Mouse (Mus musculus): ENCODE measurements around the gene Klf7. TPM values are rescaled to one million over a fixed set of nuclear protein-coding genes. Genes with fewer than 3 reads are reported as not detected.

Klf7 gene
- polyA plus RNA-seq, 2 experiments from 2014 or later = 30.0 to 36.1 TPM

DNA sequence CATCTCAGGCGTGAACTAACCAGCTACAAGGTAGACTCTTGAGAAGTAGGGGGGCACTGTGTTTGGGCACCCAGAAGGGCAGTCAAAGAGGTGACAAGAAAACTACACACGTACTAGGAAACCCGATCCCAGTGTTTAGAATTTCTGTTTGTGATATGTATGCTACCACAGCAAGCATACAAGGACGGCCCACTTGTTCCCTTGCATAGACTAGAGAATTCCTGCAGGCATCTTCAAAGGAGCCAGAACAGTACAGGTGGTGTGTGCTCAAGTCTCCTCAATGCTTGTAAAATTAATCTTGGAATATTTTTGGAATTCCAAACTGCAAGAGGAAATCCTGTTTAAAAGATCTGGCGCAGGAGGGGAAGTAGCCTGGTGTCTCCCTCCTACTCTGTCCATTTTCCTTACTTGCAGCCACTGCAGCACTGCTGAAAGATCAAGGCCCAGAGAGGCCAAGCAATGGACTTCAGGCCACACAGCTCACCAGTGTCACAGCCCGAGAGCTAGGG, 102.9 kb downstream of the Klf7 start:
- no peak for ATAC-seq

- peak; percentile 39 for ATAC-seq
These were observed 103.5 kb downstream of the Klf7 start for GRCm38 (mm10) chr1:64018466-64019077.

DNA sequence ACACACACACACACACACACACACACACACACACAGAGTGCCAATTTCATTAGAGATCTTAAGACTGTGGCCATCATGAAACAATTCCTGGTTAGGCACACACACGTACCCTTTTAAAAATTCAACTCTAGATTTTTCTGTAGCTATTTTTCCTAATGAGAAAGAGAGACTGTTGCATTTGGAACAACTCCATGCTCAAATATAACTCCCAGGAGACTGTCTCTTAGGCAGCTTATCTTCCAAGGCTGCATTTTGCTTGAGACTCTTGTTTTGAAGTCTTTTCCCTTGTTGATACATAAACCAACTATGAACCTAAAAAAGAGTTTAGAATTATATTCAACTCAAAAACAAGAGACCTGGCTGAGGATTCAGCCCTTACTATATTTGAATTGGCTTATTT, 108.0 kb downstream of the Klf7 start:
- no peak for ATAC-seq

- no peak for ATAC-seq
These were observed 113.1 kb downstream of the Klf7 start for GRCm38 (mm10) chr1:64008994-64009393.

DNA sequence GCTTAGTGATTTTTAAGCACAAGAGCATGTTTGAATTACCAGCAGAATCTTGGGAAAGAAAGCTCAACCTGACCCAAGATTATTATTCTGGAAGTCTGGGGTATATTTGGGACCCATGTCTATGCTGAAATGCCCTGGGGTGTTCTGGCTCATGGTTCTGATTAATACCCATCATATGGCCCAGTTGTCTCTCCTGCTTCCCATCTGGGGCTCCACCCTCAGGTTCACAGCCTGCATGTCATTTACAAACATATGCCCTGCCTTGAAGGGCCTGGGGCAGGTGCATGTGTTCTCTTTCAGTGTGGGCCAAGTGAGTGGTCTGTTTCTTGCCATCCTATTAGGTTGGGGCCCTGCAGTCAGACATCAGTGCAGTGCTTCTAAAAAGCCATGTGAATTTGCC, 114.1 kb downstream of the Klf7 start:
- no peak for ATAC-seq

DNA sequence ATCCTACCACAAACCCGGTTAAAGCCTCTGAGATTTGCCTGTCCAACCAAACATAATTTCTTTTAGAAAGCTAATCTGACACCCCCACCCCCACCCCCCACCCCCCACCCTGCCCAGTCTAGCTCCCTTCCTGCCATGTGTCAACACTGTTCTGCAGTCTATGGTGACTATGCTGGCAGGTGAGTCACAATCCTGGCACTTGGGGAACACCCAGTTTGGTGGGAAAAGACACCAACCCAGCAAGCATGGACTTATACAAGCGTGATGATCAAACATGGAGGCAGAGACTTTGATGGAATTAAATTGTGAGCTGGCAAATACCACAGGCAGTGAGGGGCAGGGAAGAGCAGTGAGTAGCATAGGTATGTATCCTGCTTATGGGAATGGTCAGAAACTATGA, 116.9 kb downstream of the Klf7 start:
- no peak for ATAC-seq

DNA sequence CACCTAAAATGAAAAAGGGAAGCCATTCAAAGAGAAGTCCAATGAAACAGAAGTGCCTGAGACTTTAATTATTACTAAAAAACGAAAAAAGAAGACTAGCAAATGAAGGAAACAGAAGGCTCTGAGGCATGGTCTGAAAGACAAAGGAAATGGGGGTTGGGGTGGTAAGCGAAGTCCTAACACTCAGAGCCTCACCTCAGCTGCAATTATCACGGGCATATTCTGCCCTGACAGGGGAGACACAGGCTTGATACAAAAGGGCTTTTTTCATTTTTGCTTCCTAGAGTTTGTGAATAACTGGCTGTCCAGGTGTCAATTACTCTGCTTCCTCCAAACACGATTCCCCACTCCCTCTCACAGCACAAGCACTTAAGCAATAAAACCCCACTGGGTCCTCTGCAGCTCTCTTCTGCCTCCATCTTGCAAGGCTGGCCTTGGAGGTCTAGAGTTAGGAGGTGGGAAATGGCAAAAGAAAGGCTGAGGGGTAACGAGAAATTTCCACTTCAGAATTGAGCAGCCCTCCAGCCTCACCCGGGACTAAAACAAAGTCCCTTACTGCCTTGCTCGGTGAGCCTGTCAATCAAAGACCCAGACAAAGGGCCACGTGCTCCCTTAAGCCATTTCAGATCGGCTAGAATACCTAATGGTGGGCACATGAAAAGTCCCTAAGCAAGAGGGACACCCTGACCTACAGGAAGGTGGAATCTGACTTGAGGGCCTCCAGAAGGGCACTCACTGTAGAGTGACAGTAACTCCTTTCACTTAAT, 118.4 kb downstream of the Klf7 start:
- no peak for ATAC-seq

DNA sequence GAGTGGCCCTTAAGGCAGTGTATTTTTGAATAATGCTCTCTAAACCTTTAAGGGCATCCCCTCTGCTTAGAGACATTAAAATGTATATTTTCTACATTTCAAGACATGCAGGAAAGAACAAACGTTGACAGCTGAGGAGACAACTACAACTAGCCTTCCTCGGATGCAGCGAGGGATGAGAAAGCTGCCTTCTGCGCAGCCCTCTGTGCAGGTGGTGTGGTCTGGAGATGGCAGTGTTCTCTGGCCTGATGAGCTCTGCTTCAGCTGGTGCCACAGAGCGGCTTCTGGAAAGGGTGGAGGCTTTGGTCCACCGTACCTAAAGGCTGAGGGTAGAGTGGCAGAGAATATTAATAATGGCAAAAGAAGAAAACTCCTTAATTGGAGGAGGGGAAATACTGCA, 120.0 kb downstream of the Klf7 start:
- no peak for ATAC-seq

GRCm38 (mm10) chr1:64000597-64000996, 121.5 kb downstream of the Klf7 start:
- ATAC-seq = peak; percentile 86

- ATAC-seq = no peak
These were observed 122.6 kb downstream of the Klf7 start for GRCm38 (mm10) chr1:63999481-63999880.

GRCm38 (mm10) chr1:63998901-63999300, 123.2 kb downstream of the Klf7 start:
- no peak for ATAC-seq

GRCm38 (mm10) chr1:63998139-63998538, 123.9 kb downstream of the Klf7 start:
- no peak for ATAC-seq

GRCm38 (mm10) chr1:63995828-63996227, 126.3 kb downstream of the Klf7 start:
- ATAC-seq = no peak

DNA sequence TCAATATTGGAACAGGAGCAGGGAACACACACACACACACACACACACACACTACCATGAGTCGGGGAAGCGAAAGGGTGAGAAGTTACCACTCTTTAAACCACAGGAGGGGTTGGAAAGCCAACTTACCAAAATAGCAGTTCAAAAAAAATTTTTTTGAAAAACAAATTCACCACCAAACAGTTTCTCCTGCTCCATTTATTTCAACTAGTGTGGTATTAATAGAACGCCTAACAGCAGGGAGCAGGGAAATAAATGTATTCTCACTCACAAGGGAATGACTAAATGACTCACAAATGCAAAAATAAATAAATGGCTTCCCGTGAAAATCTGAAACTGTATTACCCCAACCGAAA, 127.0 kb downstream of the Klf7 start:
- ATAC-seq = no peak

DNA sequence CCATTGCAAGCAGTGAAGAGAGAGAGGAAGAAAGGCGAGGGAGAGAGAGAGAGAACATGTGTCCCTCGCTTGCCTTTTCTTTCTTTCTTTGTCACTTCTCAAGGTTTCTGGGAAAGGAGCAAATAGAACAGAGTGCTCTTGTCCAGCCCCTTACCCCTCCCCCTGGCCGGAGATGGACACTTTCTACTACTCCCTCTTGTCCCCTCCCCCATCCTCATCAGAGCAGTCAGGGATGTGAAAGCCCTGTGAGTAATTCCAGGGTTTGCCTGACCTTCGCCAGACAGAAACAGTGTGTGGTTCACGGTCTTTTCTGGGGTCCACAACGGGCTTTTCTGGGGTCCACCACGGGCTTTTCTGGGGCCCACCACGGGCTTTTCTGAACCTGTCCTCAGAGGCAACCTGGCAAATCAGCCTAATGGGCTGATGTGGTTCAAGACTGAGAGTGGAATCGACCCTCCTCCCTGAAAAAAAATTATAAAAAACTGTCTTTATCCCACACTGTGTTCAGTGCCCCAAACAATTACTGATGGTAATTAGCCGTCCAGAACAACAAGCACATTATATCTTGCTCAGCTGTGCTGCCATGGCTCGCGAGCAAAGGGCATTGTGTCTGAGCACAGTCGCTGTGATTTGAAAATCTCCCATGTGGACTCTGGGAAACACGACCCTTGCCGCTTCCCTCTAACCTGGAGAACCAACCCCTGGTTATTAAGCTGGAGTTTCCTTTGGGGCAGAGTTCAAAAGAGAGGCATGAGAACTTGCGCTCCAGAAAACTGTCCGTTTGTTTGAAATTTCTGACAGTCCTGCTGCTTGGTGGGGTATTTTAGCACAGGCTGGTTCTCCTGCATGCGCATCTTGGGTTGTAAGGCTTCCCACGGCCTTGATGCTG, 127.6 kb downstream of the Klf7 start:
- ATAC-seq = no peak

- no peak for ATAC-seq
These were observed 129.6 kb downstream of the Klf7 start for GRCm38 (mm10) chr1:63992506-63992905.

DNA sequence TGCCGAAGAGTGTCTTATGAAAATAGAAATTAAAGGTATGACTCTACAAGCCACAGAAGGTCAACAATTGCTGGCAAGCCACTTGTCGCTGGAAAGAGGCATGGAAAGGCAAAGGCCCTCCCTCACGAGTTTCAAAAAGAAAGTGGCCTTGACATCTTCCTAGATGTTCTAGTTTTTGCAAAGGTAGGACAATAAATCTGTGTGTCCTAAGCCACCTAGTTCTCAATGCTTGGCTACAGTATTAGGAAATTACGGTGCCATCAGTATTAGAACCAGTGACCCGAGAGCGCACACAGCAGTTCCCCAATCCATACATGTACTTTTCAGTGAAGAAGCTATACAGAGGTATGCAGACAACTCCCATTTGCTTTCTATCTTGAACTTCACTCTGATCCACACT, 131.7 kb downstream of the Klf7 start:
- no peak for ATAC-seq

- no peak for ATAC-seq
These were observed 141.3 kb downstream of the Klf7 start for GRCm38 (mm10) chr1:63980733-63981132.

All from CD4-positive, CD25-positive, alpha-beta regulatory T cell, adult 4 months (primary cell).